Mouse (Mus musculus) MEL (cell line): ENCODE results near the gene Nsun2.

Experiments
- CHD2 ChIP-seq: IDR thresholded peaks from 2 replicates; pipeline ENCODE4 v1.6.1; 2011; ENCODE audit warnings: low read length, improper control_type of control experiment
- CTCF ChIP-seq, 3 experiments: IDR thresholded peaks in 2 of 3; conservative IDR thresholded peaks in 1 of 3; 2 replicates each; pipeline ENCODE4 v1.5.1; 2011 to 2012; ENCODE audit warnings: low read length in 3 of 3, low read depth in 2 of 3, mild to moderate bottlenecking in 2 of 3, improper control_type of control experiment in 1 of 3, inconsistent platforms in 1 of 3, mixed read lengths in 1 of 3, moderate library complexity in 1 of 3; ENCODE audit not compliant: control insufficient read depth in 1 of 3, insufficient read depth in 1 of 3, poor library complexity in 1 of 3, severe bottlenecking in 1 of 3
- TAL1 ChIP-seq: IDR thresholded peaks from 2 replicates; pipeline ENCODE4 v1.6.1; 2012; ENCODE audit warnings: mild to moderate bottlenecking, inconsistent platforms, low read length, moderate library complexity, mixed read lengths
- TCF12 ChIP-seq: IDR thresholded peaks from 2 replicates; pipeline ENCODE4 v1.6.1; 2014; ENCODE audit warnings: low read depth, mild to moderate bottlenecking, inconsistent platforms, low read length, improper control_type of control experiment, moderate library complexity
- USF1 ChIP-seq: IDR thresholded peaks from 2 replicates; pipeline ENCODE4 v1.6.1; 2014; ENCODE audit warnings: low read depth, mild to moderate bottlenecking, inconsistent platforms, low read length, improper control_type of control experiment, moderate library complexity
- USF2 ChIP-seq, 2 experiments: IDR thresholded peaks; 2 replicates each; pipeline ENCODE4 v1.6.1; 2011 to 2012; ENCODE audit warnings: improper control_type of control experiment in 2 of 2, low read length in 2 of 2, borderline replicate concordance in 1 of 2, inconsistent platforms in 1 of 2, low read depth in 1 of 2, mild to moderate bottlenecking in 1 of 2; ENCODE audit not compliant: insufficient read depth in 1 of 2

- TF ChIP-seq TCF12 (no peak), TAL1 (no peak), USF1 (no peak), USF2 (IDR thresholded peaks at IDR 0.05; ENCODE audit: borderline replicate concordance in 1 of 2, insufficient read depth in 1 of 2, low read depth in 1 of 2, low read length in 2 of 2) (no peak), CHD2 (no peak), CTCF (IDR thresholded peaks at IDR 0.05 in 2 of 3, conservative IDR thresholded peaks at IDR 0.05 in 1 of 3; ENCODE audit: control insufficient read depth in 1 of 3, insufficient read depth in 1 of 3, low read depth in 2 of 3, low read length in 3 of 3, poor library complexity in 1 of 3, severe bottlenecking in 1 of 3) (no peak)
Measured at GRCm38 (mm10) chr13:69644427-69645166, 111.1 kb downstream of the Nsun2 start.
